Mouse (Mus musculus) liver, adult 2 months (tissue): Measurements from ENCODE around the gene Rhoq.

Experiments
- CTCF ChIP-seq: fragments of 200-500 bp; IDR thresholded peaks from 2 replicates; pipeline ENCODE4 v1.5.1; 2011; ENCODE audit warnings: low read depth, low read length, control low read depth
- POLR2A ChIP-seq: fragments of 200-500 bp; IDR thresholded peaks from 2 replicates; pipeline ENCODE4 v1.6.1; 2011; ENCODE audit warnings: low read length, control low read depth; ENCODE audit not compliant: insufficient read depth; ENCODE audit errors: extremely low read depth

- TF ChIP-seq POLR2A (no peak), CTCF (no peak)
Measured at GRCm38 (mm10) chr17:86947840-86948796, 14.8 kb upstream of the Rhoq start, which contains the start of gene Atp6v1e2.
